Mouse (Mus musculus): Measurements from ENCODE around the gene Spsb1. TPM values are rescaled to one million over a fixed set of nuclear protein-coding genes. Genes with fewer than 3 reads are reported as not detected.

Spsb1 gene
- polyA plus RNA-seq, 1 experiment from 2014 or later, result 11.2 TPM

DNA sequence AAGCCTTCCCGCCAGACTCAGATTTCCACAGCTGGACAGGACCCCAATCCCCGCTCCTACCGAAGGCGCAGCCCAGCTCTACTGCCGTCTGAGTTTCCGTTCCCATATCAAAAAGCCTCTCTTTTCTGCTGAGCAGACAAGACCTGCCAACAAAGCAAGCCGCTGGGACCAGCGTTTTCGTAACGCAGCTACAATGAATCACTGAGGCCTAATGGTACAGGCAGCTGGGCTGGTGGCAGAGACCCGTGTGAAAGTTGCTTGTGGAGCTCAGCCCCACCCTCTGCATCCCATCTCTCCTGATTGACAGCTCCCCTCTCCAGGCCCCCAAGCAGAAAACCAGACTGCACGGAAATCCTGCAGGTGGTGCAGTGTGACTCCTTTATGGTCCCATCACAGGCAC lies 34.0 kb downstream of the Spsb1 start:
- no peak for DNase-seq (ENCODE audit: extremely low spot score, low spot score)
- no peaks in the 10 kb centered on the region for H3K9me3 ChIP-seq
- H3K27me3 ChIP-seq (ENCODE audit: poor library complexity, severe bottlenecking), result 0 out of 2 replicates have a peak, but pooled peaks cover 12% of the 10 kb centered on the region
- peak overlapping the region; percentile 78; the same call in 1 of the 2 replicates for H3K27ac ChIP-seq
- WGBS, result 63% methylated on average over 12 of the region's 12 CpGs
- H3K36me3 ChIP-seq (replicated peaks), result 0 out of 2 replicates have a peak, but pooled peaks cover 2% of the 10 kb centered on the region
- no peak overlapping the region for H3K4me3 ChIP-seq
- peaks cover 78% of the 10 kb centered on the region for H3K4me1 ChIP-seq

DNA sequence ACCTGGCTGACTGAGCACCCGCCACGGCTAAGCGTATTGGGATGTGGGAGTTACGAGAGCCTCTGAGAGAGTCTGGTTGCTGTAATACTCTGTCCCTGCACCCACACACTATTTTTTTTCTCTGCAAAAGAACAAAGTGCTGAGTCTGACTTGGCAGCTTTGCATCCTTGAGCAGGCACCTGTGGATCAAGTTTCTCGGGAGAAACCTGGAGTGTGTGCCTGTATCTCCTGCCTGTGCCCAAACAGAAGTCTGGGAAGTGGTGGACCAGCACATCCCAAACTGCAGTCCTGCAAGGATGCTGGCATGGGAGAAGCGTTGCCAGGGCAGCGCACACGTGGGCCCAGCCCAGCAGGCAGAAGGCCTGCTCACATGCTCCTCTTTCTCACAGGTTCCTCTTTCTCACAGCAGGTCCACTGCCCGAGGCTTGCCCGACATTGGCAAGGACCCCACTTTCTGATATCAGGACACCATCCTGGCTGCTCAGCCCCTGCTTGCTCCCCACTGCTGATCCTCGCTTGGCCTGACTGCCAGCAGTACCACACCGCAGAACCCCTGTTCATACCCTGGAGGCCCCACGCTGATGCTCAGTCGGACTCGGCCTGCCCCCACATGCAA lies 36.3 kb downstream of the Spsb1 start:
- 90% methylated on average over 15 of the region's 15 CpGs for WGBS
- no peak for DNase-seq (ENCODE audit: extremely low spot score, low spot score)
- Histone ChIP-seq H3K27ac (0 out of 2 replicates have a peak overlapping the region, but pooled peaks have one; percentile 26), H3K9me3 (no peaks in the 10 kb centered on the region), H3K4me3 (no peak overlapping the region), H3K27me3 (ENCODE audit: poor library complexity, severe bottlenecking) (peaks cover 24% of the 10 kb centered on the region; the same call in 1 of the 2 replicates), H3K4me1 (peaks cover 91% of the 10 kb centered on the region), H3K36me3 (replicated peaks) (no peaks in the 10 kb centered on the region)

DNA sequence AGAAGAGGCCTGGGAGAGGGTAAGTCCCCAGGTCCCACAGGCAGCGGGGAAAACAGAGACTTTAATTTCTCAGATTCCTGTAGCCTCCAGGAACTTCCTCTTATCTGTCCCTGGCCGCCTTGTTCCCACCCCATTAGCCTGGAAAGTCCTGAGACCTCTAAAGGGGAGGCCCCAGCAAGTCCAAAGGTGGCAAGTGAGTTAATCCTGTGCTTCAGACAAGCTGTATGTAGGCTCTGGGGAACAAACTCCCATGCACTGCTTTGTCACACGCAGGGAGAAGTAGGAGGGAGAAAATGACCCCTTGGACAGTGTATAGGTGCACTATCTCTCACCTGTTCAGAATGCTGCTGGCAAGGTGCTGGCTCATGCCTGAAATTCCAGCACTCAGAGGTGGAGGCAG lies 38.0 kb downstream of the Spsb1 start:
- H3K27me3 ChIP-seq (ENCODE audit: poor library complexity, severe bottlenecking), result peaks cover 29% of the 10 kb centered on the region; the same call in 1 of the 2 replicates
- H3K27ac ChIP-seq, result peak overlapping the region; percentile 5; the same call in 1 of the 2 replicates
- H3K36me3 ChIP-seq (replicated peaks), result no peaks in the 10 kb centered on the region
- DNase-seq (ENCODE audit: extremely low spot score, low spot score), result no peak
- H3K4me3 ChIP-seq, result no peak overlapping the region
- 67% methylated on average over 3 of the region's 3 CpGs for WGBS
- peaks cover 91% of the 10 kb centered on the region for H3K4me1 ChIP-seq
- no peaks in the 10 kb centered on the region for H3K9me3 ChIP-seq

DNA sequence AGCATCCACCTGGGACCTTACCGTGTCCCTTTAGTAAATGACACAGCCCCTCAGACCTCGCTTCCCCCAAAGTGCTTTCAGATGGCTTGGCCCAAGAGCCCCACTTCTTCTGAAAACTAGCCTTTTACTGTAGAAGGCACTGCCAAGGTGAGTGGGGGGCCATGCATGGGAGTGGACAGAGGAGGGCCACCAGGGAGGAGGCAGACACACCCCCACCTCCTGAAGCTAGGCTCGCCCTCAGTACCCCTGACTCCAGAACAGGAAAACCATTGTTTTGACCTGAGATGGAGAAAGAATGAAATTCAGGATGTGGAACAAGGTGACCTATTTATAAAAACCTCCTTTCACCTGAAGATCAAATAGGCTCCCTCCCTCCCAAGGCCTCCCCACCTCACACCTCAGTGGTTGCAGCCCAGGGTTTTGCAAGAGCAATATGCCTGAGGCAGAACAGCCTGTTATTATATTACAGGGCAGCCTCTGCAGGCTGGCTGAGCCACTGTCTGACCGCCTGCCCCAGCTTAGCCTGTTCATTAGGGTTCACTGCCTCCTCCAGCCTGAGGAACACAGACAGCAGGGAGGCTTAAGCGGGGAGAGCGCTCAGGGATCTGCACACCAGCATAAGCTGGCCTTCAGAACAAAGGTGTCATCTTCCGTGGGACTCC lies 41.0 kb downstream of the Spsb1 start:
- no peak overlapping the region for H3K4me3 ChIP-seq
- peaks cover 91% of the 10 kb centered on the region for H3K4me1 ChIP-seq
- H3K27me3 ChIP-seq (ENCODE audit: poor library complexity, severe bottlenecking), result peaks cover 32% of the 10 kb centered on the region; the same call in 1 of the 2 replicates
- 47% methylated on average over 7 of the region's 7 CpGs for WGBS
- H3K27ac ChIP-seq, result peak overlapping the region; percentile 59
- H3K36me3 ChIP-seq (replicated peaks), result no peaks in the 10 kb centered on the region
- no peaks in the 10 kb centered on the region for H3K9me3 ChIP-seq
- DNase-seq (ENCODE audit: extremely low spot score, low spot score), result no peak

DNA sequence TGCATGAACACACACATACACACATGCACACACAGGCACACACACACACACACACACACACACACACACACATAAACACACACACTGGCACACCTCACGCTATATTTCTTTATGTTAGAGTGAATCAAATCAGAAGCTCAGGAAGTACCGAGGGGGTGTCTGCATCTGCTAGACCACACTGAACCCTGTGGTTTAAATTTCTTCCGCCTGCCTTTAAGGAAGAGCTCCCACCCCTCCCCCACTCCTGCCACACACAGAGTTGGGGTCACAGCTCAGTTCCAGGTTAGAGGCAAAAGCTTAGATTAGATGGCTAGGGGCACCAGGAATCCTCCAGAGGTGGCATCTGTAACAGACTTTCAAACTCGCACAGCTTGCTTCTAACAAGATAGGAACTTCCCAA lies 42.4 kb downstream of the Spsb1 start:
- WGBS, result 41% methylated on average over 4 of the region's 4 CpGs
- H3K9me3 ChIP-seq, result no peaks in the 10 kb centered on the region
- no peak for DNase-seq (ENCODE audit: extremely low spot score, low spot score)
- no peaks in the 10 kb centered on the region for H3K36me3 ChIP-seq (replicated peaks)
- 0 out of 2 replicates have a peak overlapping the region, but pooled peaks have one; percentile 3 for H3K27ac ChIP-seq
- peaks cover 83% of the 10 kb centered on the region for H3K4me1 ChIP-seq
- no peak overlapping the region for H3K4me3 ChIP-seq
- H3K27me3 ChIP-seq (ENCODE audit: poor library complexity, severe bottlenecking), result peaks cover 39% of the 10 kb centered on the region; the same call in 1 of the 2 replicates

DNA sequence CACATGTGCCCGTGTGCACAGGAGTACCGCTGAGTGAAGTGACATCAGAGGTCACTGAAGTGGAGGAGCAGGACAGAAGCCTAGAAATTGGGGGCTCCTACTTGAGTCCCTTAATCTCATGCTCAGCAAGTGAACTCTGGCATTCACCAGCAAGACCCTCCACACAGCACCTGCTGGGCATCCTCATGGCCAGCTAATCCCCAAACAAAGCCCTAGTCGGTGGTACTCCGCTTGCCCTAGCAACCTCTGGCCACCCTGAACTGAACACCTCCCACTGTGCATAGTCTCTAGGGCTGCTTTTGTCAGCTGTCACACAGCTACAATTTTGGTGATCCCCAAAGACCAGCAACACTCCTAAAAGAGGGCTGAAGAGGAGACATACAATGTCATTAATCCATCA lies 44.3 kb downstream of the Spsb1 start:
- no peaks in the 10 kb centered on the region for H3K9me3 ChIP-seq
- H3K27ac ChIP-seq, result peak overlapping the region; percentile 11; the same call in 1 of the 2 replicates
- peaks cover 24% of the 10 kb centered on the region; the same call in 1 of the 2 replicates for H3K27me3 ChIP-seq (ENCODE audit: poor library complexity, severe bottlenecking)
- WGBS, result 35% methylated on average over 4 of the region's 4 CpGs
- H3K4me1 ChIP-seq, result peaks cover 74% of the 10 kb centered on the region
- H3K36me3 ChIP-seq (replicated peaks), result peaks cover 14% of the 10 kb centered on the region
- peak; percentile 34 for DNase-seq (ENCODE audit: extremely low spot score, low spot score)
- no peak overlapping the region for H3K4me3 ChIP-seq

DNA sequence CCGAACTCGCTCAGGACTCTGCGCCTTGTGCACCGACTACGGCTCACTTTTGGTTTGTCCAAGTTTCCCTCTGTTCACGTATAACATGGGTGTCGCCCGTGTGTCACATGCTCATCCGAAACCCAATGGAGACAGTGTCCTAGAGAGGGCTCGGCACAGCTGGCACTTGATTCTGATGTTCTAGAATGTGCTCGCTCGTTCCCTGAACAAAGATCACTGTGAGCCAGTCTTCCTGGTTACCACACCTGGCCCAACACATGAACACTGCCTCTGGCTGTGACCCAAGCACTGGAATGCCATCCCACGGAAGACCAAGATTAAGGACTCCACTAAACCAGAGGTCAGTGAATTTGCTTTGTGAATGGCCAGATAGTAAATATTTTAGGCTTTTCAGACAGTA lies 45.3 kb downstream of the Spsb1 start:
- no peak for DNase-seq (ENCODE audit: extremely low spot score, low spot score)
- Histone ChIP-seq H3K27me3 (ENCODE audit: poor library complexity, severe bottlenecking) (peaks cover 21% of the 10 kb centered on the region; the same call in 1 of the 2 replicates), H3K4me1 (peaks cover 64% of the 10 kb centered on the region)

DNA sequence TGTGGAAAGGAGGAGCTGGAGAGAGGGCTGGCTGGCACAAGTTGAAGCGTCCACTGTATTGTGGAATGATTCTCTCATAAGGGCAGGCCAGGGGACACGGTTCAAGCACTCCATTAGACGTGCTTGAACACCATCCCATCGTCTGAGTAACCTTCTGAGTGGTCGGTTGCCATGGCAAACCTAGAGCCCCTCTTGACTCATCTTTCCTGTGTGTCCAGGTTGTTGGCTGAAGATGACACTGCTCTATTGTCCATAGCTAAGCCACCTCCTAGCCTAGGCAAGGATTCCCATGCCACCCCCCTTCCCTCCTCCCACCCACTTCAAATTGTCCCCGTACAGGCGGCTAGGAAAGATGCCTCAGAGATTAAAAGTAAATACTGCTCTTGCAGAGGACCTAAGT lies 45.9 kb downstream of the Spsb1 start:
- H3K36me3 ChIP-seq (replicated peaks), result peaks cover 26% of the 10 kb centered on the region
- WGBS, result 80% methylated on average over 7 of the region's 7 CpGs
- no peak overlapping the region for H3K4me3 ChIP-seq
- H3K27me3 ChIP-seq (ENCODE audit: poor library complexity, severe bottlenecking), result peaks cover 18% of the 10 kb centered on the region; the same call in 1 of the 2 replicates
- H3K4me1 ChIP-seq, result peaks cover 57% of the 10 kb centered on the region
- no peaks in the 10 kb centered on the region for H3K9me3 ChIP-seq
- no peak overlapping the region; the same call in 1 of the 2 replicates for H3K27ac ChIP-seq
- DNase-seq (ENCODE audit: extremely low spot score, low spot score), result no peak

More for the DNA sequence above, 45.3 kb downstream of the Spsb1 start:
- Histone ChIP-seq H3K36me3 (replicated peaks) (peaks cover 24% of the 10 kb centered on the region), H3K4me3 (no peak overlapping the region), H3K9me3 (no peaks in the 10 kb centered on the region), H3K27ac (no peak overlapping the region; the same call in 1 of the 2 replicates)
- WGBS, result 91% methylated on average over 13 of the region's 13 CpGs

GRCm38 (mm10) chr4:149907656-149908055 lies 47.2 kb downstream of the Spsb1 start:
- Histone ChIP-seq H3K4me1 (peaks cover 57% of the 10 kb centered on the region), H3K27ac (peak overlapping the region; percentile 27; the same call in 1 of the 2 replicates)

GRCm38 (mm10) chr4:149906921-149907320 lies 47.9 kb downstream of the Spsb1 start:
- Histone ChIP-seq H3K4me1 (peaks cover 51% of the 10 kb centered on the region), H3K9me3 (no peaks in the 10 kb centered on the region), H3K4me3 (no peak overlapping the region), H3K36me3 (replicated peaks) (peaks cover 26% of the 10 kb centered on the region), H3K27ac (no peak overlapping the region), H3K27me3 (ENCODE audit: poor library complexity, severe bottlenecking) (peaks cover 10% of the 10 kb centered on the region; the same call in 1 of the 2 replicates)
- DNase-seq (ENCODE audit: extremely low spot score, low spot score), result no peak
- 62% methylated on average over 13 of the region's 13 CpGs for WGBS

More at GRCm38 (mm10) chr4:149907656-149908055, 47.2 kb downstream of the Spsb1 start:
- WGBS, result 84% methylated on average over 7 of the region's 7 CpGs
- Histone ChIP-seq H3K36me3 (replicated peaks) (peaks cover 26% of the 10 kb centered on the region), H3K9me3 (no peaks in the 10 kb centered on the region), H3K27me3 (ENCODE audit: poor library complexity, severe bottlenecking) (peaks cover 10% of the 10 kb centered on the region; the same call in 1 of the 2 replicates), H3K4me3 (no peak overlapping the region)
- no peak for DNase-seq (ENCODE audit: extremely low spot score, low spot score)

- WGBS, result 91% methylated on average over 10 of the region's 10 CpGs
- Histone ChIP-seq H3K27me3 (ENCODE audit: poor library complexity, severe bottlenecking) (peaks cover 10% of the 10 kb centered on the region; the same call in 1 of the 2 replicates), H3K36me3 (replicated peaks) (peaks cover 26% of the 10 kb centered on the region), H3K4me1 (peaks cover 42% of the 10 kb centered on the region), H3K27ac (no peak overlapping the region), H3K4me3 (no peak overlapping the region), H3K9me3 (no peaks in the 10 kb centered on the region)
- DNase-seq (ENCODE audit: extremely low spot score, low spot score), result no peak
Measured at GRCm38 (mm10) chr4:149905302-149905974, 49.4 kb downstream of the Spsb1 start.

DNA sequence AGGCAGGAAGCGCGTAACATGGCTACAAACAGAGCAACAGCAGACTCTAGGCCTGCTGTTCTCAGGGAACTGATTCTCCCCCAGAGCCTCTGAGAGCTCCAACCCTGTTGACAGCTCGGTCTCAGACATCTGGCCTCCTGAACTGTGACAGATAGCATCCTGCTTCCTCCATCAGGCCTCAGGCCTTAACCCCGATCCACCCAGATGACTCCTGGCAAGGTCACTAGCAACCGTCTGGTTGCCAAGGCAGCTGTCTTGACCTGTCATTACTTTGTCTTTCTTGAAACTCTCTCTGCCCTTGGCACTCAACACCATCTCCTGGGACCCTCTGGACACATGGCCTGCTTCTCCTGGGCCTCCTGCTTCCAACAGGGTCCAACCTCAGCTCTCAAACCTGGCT lies 51.8 kb downstream of the Spsb1 start:
- Histone ChIP-seq H3K27me3 (ENCODE audit: poor library complexity, severe bottlenecking) (0 out of 2 replicates have a peak, but pooled peaks cover 5% of the 10 kb centered on the region), H3K36me3 (replicated peaks) (peaks cover 29% of the 10 kb centered on the region), H3K4me3 (no peak overlapping the region), H3K27ac (peak overlapping the region; percentile 1; the same call in 1 of the 2 replicates), H3K9me3 (no peaks in the 10 kb centered on the region), H3K4me1 (peaks cover 35% of the 10 kb centered on the region)
- WGBS, result 77% methylated on average over 5 of the region's 5 CpGs
- no peak for DNase-seq (ENCODE audit: extremely low spot score, low spot score)

Measured in forebrain, embryonic 10.5 days (tissue).